Mouse (Mus musculus) spleen, adult 2 months (tissue): Measurements from ENCODE around the gene Map3k12.

Experiments
- CTCF ChIP-seq: fragments of 200-500 bp; IDR thresholded peaks from 2 replicates; pipeline ENCODE4 v1.5.1; 2011; ENCODE audit warnings: mild to moderate bottlenecking, inconsistent platforms; ENCODE audit not compliant: insufficient read depth, insufficient read length, insufficient replicate concordance; ENCODE audit errors: extremely low read depth
- POLR2A ChIP-seq: fragments of 200-500 bp; IDR thresholded peaks from 2 replicates; pipeline ENCODE4 v1.6.1; 2011; ENCODE audit warnings: low read depth, low read length, inconsistent platforms

- TF ChIP-seq CTCF: no peak
- no peak for TF ChIP-seq POLR2A
Measured at GRCm38 (mm10) chr15:102544801-102545200, 27.9 kb upstream of the Map3k12 start.
